Mouse (Mus musculus) embryonic facial prominence, embryonic 14.5 days (tissue): ENCODE measurements around the gene Adamts12. TPM values are rescaled to one million over a fixed set of nuclear protein-coding genes. Genes with fewer than 3 reads are reported as not detected.

Experiments used
- ATAC-seq: fragments of 200-750 bp; cut with Nextera tagmentation; 2 replicates; pipeline ENCODE4 v1.8.0; 2017; ENCODE audit warnings: low read depth, moderate number of reproducible peaks, moderate TSS enrichment
- DNase-seq: peaks from one replicate; pipeline ENCODE4 v3.0.0-alpha.2; 2015; ENCODE audit warnings: low spot score
- H3K27ac ChIP-seq: fragments of 300-500 bp; sonication (generic); replicated peaks from 2 replicates; pipeline ENCODE4 v1.5.1; 2014; ENCODE audit warnings: low read depth, mild to moderate bottlenecking, low read length, moderate library complexity
- H3K27me3 ChIP-seq: fragments of 300-500 bp; sonication (generic); replicated peaks from 2 replicates; pipeline ENCODE4 v1.6.1; 2014; ENCODE audit warnings: low read length; ENCODE audit not compliant: control insufficient read depth, insufficient read depth
- H3K36me3 ChIP-seq: fragments of 300-500 bp; sonication (generic); 2 replicates; pipeline ENCODE4 v1.6.1; 2014; ENCODE audit warnings: low read length, mixed read lengths; ENCODE audit not compliant: control insufficient read depth, insufficient read depth
- H3K4me1 ChIP-seq: fragments of 300-500 bp; sonication (generic); 2 replicates; pipeline ENCODE4 v1.6.1; 2014; ENCODE audit warnings: antibody characterized with exemption, low read length; ENCODE audit not compliant: control insufficient read depth, insufficient read depth
- H3K4me2 ChIP-seq: fragments of 300-500 bp; sonication (generic); 2 replicates; pipeline ENCODE4 v1.6.1; 2014; ENCODE audit warnings: low read depth, mild to moderate bottlenecking, low read length, moderate library complexity, mixed read lengths
- H3K4me3 ChIP-seq: fragments of 300-500 bp; sonication (generic); 2 replicates; pipeline ENCODE4 v1.5.1; 2014; ENCODE audit warnings: low read depth, mild to moderate bottlenecking, low read length
- H3K9ac ChIP-seq: fragments of 300-500 bp; sonication (generic); 2 replicates; pipeline ENCODE4 v1.6.1; 2014; ENCODE audit warnings: low read depth, mild to moderate bottlenecking, low read length, moderate library complexity, mixed read lengths
- H3K9me3 ChIP-seq: fragments of 300-500 bp; sonication (generic); 2 replicates; pipeline ENCODE4 v1.6.1; 2016; ENCODE audit warnings: low read length; ENCODE audit not compliant: control insufficient read depth
- WGBS: fragments of 180-500 bp; shearing (Covaris S2); extraction: QIAGEN DNeasy Blood & Tissue Kit; methylation state at CpG from one replicate; pipeline ENCODE4 v1.1.7; 2014; 5-methylcytosine and 5-hydroxymethylcytosine counted together
- polyA plus RNA-seq: library from polyadenylated mRNA; unstranded; fragments of >200 nt; fragmentation: Nextera tagmentation; extraction: Ambion mirVana; gene quantifications from 2 replicates; pipeline ENCODE4 v1.2.1, GENCODE M21; 2014

The Adamts12 gene
- polyA plus RNA-seq, 1 experiment from 2014 or later = 12.8 TPM

DNA sequence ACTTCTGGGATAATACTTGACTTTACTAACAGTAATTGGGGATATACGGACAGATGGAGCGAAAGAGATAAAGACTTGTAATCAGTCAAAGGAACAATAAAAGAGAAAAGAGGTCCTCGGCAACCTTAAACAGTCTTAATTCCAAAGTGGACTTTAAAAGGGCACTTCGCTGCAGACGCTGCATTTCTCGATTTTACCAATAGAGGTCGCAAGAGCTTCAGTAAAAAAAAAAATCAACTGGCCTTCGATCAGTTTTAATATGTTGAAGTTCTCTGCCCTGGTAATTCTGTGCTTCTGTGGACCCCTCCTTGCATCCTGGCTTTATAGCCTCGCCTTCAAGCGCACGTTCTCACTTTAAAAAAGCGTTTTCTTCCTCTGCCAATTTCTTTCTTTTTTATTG lies 26.1 kb upstream of the Adamts12 start:
- ATAC-seq = no peak
- 1% methylated on average over 12 of the region's 12 CpGs for WGBS
- H3K9ac ChIP-seq = no peak overlapping the region

DNA sequence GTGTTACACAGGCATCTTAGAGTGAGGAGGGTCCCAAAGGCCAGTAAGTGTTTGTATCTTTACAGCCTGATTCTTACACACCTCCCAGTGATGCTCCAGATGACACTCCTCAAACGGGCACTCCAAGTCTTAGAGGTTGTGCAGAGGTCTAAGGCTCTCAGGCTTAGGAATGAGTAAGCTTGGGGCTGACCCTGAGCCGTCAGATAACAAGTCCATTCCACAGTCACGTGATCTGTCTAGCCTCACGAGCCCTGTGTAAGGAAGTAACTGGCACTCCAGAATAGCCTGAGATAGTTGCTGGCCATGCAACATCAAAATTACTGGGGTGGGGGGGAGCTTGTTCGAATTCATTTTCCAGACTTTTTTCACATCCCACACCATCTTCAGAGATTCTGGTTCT lies 24.5 kb upstream of the Adamts12 start:
- no peak overlapping the region for H3K4me3 ChIP-seq
- no peak overlapping the region for H3K9ac ChIP-seq
- peaks cover 33% of the 10 kb centered on the region for H3K27me3 ChIP-seq
- H3K4me2 ChIP-seq = no peak overlapping the region
- WGBS = 68% methylated on average over 5 of the region's 5 CpGs
- H3K36me3 ChIP-seq = no peaks in the 10 kb centered on the region
- DNase-seq = no peak
- no peak for ATAC-seq
- H3K27ac ChIP-seq = no peak overlapping the region
- H3K4me1 ChIP-seq = peaks cover 15% of the 10 kb centered on the region; the same call in 1 of the 2 replicates
- H3K9me3 ChIP-seq = no peaks in the 10 kb centered on the region

More for the DNA sequence above, 26.1 kb upstream of the Adamts12 start:
- Histone ChIP-seq H3K27me3 (peaks cover 48% of the 10 kb centered on the region), H3K36me3 (no peaks in the 10 kb centered on the region), H3K4me3 (no peak overlapping the region), H3K4me1 (peaks cover 15% of the 10 kb centered on the region; the same call in 1 of the 2 replicates), H3K9me3 (no peaks in the 10 kb centered on the region), H3K4me2 (peak overlapping the region; percentile 58; the same call in 1 of the 2 replicates), H3K27ac (no peak overlapping the region)
- DNase-seq = peak; percentile 66

DNA sequence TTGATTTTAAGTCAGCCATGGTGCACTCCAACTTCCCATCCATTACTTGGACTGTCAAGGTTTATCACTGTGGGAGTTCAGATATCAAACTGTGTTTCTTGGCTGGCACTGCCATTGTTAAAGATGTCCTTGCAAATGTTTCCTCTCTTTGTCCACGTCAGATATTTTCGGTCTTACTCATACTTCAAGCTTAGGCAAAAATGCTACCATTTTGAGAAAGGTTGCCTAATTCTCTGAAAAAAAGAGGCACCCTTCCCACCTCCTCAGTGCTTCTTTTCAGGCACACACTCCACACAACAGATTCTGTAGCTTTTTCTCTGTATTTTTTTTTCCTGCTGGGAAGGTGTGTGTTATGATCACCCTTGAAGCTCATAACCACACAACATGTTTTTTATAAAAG lies 23.4 kb upstream of the Adamts12 start:
- WGBS = 91% methylated on average over 2 of the region's 2 CpGs
- Histone ChIP-seq H3K27me3 (peaks cover 21% of the 10 kb centered on the region), H3K4me3 (no peak overlapping the region), H3K36me3 (no peaks in the 10 kb centered on the region), H3K9ac (no peak overlapping the region), H3K4me2 (no peak overlapping the region), H3K9me3 (no peaks in the 10 kb centered on the region), H3K27ac (no peak overlapping the region), H3K4me1 (peaks cover 12% of the 10 kb centered on the region; the same call in 1 of the 2 replicates)
- DNase-seq (no peak), ATAC-seq (no peak)

DNA sequence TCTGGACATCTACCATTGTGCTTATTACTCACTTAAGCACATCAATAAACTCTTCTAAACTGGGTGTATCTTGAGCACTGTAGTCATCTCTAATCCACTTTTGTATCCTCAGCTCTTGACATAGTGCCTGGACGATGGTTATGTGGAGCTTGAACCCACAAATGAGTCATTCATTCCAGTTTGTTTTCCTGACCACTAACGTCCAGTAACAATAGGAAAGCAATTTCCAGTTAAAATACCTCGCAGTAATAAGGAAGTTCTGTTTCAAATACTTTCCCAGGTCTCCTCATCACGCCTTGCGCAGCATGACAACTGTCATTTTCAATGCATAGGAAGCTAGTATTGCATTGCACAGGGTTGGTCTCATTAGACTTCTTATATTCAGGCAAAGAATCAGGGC lies 21.8 kb upstream of the Adamts12 start:
- ATAC-seq (no peak), DNase-seq (no peak)
- no peak overlapping the region for H3K4me3 ChIP-seq
- H3K4me1 ChIP-seq = no peaks in the 10 kb centered on the region
- H3K36me3 ChIP-seq = no peaks in the 10 kb centered on the region
- WGBS = 82% methylated on average over 5 of the region's 5 CpGs
- no peak overlapping the region for H3K4me2 ChIP-seq
- no peaks in the 10 kb centered on the region for H3K9me3 ChIP-seq
- no peak overlapping the region for H3K27ac ChIP-seq
- H3K27me3 ChIP-seq = peaks cover 5% of the 10 kb centered on the region
- no peak overlapping the region for H3K9ac ChIP-seq

- DNase-seq = no peak
- WGBS = 83% methylated on average over 10 of the region's 10 CpGs
Observed at GRCm38 (mm10) chr15:11053678-11054439, 10.7 kb upstream of the Adamts12 start.

DNA sequence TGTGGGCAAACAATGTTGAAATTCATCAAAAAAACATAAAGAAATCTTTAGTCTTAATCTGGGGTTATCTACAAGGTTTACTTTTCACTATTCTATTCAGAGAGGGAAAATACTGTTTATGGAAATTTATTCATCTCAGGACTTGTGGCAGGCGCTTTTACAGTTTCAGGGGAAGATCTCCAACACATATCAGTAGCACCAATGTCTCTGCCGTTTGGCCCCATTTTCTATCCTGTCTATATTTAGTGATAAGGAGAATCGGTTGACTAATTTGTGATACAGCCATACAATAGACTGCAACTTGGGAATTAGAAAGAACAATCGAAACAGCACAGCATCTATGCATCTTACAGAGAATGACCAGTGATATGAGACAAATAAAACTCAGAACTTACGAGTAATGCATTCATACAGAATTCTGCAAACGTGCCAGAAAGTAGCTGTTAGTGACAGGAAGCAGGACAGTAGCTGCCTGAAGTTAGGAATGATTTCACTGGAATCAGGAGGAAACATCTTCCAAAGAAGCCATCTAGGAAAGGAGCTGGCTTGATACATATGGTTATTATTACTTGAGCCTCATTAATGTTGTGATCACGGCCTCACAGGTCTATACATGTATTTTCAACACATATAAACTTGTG lies 10.0 kb upstream of the Adamts12 start:
- Histone ChIP-seq H3K4me3 (no peak overlapping the region), H3K27me3 (no peaks in the 10 kb centered on the region), H3K4me2 (no peak overlapping the region), H3K9me3 (no peaks in the 10 kb centered on the region), H3K4me1 (no peaks in the 10 kb centered on the region), H3K27ac (no peak overlapping the region), H3K36me3 (no peaks in the 10 kb centered on the region), H3K9ac (no peak overlapping the region)
- 79% methylated on average over 7 of the region's 7 CpGs for WGBS
- DNase-seq (no peak), ATAC-seq (no peak)

More at GRCm38 (mm10) chr15:11053678-11054439, 10.7 kb upstream of the Adamts12 start:
- Histone ChIP-seq H3K4me1 (no peaks in the 10 kb centered on the region), H3K4me3 (no peak overlapping the region), H3K27ac (no peak overlapping the region), H3K9me3 (no peaks in the 10 kb centered on the region), H3K4me2 (no peak overlapping the region), H3K9ac (no peak overlapping the region), H3K36me3 (no peaks in the 10 kb centered on the region), H3K27me3 (no peaks in the 10 kb centered on the region)
- no peak for ATAC-seq

DNA sequence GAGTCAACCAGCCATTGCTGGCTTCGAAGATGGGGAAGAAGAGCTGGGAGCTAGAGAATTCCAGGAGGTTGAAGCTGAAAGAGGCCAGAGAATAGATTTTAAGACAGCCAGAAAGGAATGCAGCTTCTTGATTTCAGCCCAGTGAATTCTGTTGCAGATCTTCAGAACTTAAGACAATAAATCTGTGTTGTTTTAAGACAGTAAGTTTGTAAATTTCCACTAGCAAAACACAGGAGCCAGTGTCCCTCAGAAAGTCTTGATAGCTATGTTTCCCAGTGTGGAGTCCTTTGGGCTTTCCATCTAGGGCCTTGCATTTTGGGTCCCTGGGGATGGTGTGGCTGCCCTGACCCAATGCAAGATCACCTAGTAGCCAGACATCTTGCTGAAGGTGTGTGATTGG lies 1.7 kb upstream of the Adamts12 start:
- no peaks in the 10 kb centered on the region for H3K9me3 ChIP-seq
- H3K4me1 ChIP-seq = peaks cover 22% of the 10 kb centered on the region
- no peaks in the 10 kb centered on the region for H3K36me3 ChIP-seq
- no peak overlapping the region for H3K9ac ChIP-seq
- H3K27me3 ChIP-seq = no peaks in the 10 kb centered on the region
- no peak overlapping the region for H3K4me2 ChIP-seq
- DNase-seq (no peak), ATAC-seq (no peak)
- H3K4me3 ChIP-seq = no peak overlapping the region
- 90% methylated on average over 1 of the region's 1 CpGs for WGBS
- no peak overlapping the region for H3K27ac ChIP-seq

GRCm38 (mm10) chr15:11064160-11064557 lies 431 bp upstream of the Adamts12 start:
- Histone ChIP-seq H3K4me1 (peaks cover 29% of the 10 kb centered on the region), H3K36me3 (no peaks in the 10 kb centered on the region), H3K27me3 (no peaks in the 10 kb centered on the region), H3K4me2 (peak overlapping the region; percentile 73), H3K9me3 (no peaks in the 10 kb centered on the region), H3K27ac (peak overlapping the region; percentile 94), H3K4me3 (peak overlapping the region; percentile 55), H3K9ac (peak overlapping the region; percentile 78; the same call in 1 of the 2 replicates)
- no peak for DNase-seq
- 8% methylated on average over 2 of the region's 2 CpGs for WGBS
- ATAC-seq = peak; percentile 0; the same call in 1 of the 2 replicates
